Mouse (Mus musculus) neural tube, embryonic 10.5 days (tissue): Measurements from ENCODE around the gene Pgam2.

Experiments
- DNase-seq: peaks from one replicate; pipeline ENCODE4 v3.0.0-alpha.2; 2017; ENCODE audit warnings: low spot score; ENCODE audit errors: extremely low spot score

Gene Pgam2

DNA sequence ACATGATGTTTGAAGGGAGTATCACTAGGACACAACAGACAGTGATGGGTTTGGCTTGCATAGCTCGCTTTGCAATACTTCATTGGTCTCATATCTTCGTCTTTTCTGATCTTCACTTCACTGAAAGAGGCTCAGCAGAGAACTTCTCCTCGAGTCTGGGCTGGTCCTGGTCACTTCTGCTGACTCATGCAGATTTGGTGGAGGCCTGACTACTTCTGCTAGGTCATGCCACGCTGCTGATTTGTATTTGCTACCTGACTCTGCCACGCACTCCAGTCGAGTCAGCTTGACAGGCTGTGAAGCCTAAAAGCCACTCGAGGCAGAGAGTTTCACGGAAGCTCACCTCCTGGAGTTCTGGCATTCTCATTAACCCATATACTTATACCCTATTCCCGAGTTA lies 4.4 kb upstream of the Pgam2 start:
- DNase-seq = no peak

DNA sequence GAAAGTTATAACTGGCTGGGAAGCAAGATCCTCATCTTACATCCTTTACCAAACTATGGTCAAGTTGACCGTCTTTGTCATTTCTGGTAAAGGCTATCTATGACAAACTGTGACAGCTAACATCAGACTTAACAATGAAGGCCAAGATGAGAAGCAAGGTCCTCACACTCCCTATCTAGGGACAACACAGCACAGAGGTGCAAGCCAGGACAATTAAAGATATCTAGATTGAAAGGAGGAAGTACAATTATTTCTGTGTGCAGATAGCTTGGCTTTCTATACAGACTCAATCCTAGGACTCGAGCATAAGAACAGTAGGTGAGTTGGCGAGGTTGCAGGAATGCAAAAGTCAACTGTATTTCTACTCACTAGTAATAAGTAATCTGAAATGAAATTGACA lies 2.2 kb upstream of the Pgam2 start:
- DNase-seq = no peak

DNA sequence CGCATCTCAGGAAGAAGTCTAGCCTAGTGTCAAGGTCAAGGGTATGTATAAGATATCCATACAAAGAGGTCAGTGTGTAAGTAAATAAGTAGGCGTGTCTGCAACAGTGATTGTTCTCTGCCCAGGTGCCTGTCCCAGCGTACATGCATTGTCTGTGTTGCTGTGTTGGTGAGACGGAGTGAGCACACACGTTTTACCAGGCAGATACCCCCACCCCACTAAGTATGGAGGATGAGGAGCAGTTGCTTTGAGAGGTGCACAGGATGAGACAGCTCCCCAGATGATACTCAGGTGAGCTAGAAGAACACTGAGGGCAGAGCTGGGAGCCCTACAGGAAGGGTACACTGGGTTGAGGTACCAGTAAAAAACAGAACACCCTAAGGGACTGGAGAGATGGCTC lies 641 bp upstream of the Pgam2 start:
- DNase-seq = no peak

DNA sequence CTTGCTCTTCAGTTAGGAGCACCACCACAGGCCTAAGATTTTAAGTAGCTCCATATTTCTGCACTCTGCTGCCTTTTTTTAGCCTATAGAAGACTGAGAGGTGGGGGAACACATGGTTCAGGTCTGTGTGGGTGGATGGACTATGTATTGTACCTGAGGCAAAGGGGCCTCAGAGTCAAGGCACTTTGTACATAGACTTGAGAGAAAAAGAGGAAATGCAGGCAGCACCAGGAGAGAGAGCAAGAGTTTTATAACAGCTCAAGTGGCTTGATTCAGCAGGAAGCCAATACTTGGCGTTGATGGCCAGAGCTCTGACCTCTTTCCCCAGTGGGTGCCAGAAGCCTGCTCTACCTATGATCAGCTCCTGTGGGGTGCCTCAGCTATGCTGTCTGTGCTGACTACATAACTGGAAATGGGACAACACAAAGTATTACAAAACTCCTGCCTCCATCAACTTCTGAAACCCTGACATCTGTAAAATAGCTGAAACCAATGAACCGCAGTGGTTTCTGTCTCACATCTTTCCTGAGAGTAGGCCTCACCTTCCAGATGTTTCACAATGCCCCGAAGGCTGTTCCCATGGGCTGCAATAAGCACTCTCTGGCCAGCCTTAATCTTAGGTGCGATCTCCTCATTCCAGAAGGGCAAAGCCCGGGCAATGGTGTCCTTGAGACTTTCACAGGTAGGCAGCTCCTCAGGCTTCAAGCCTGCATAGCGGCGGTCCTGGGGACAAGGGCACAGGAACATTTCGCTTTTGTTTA lies 896 bp downstream of the Pgam2 start:
- DNase-seq = no peak

DNA sequence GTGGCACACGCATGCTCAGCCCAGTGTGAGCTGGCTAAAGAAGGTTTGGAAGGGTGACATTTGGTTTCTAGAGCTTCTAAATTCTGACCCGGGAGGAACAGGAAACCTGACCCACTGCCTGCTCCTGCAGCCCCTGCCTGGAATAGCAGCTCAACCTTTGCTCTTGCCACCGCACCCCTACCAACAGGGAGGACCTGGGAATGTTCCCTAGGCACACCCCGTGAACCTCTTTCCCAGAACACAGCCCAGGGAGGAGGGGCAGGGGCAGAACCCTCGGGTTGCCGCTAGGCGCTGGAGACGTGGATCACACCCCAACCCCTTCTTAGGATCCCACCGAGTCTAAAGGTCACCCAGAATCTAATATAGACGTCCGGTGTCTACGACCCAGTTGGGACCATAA lies 1.5 kb downstream of the Pgam2 start:
- DNase-seq = no peak

DNA sequence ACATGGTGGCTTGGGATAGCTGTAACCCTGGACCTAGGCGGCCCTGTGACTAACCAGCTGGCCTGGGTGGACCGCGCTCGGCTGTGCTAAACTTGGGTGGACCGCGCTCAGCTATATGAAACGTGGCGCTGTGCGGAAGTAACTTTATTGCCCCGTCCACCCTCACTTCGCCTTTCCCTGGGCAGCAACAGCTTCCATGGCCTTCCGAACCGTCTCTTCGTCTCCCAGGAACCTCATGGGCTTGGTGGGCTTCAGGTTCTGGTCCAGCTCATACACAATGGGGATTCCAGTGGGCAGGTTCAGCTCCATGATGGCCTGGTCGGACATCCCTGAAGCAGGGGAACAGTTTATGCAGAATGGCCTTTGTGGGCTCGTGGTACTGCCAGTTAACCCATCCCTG lies 2.0 kb downstream of the Pgam2 start:
- DNase-seq = no peak

DNA sequence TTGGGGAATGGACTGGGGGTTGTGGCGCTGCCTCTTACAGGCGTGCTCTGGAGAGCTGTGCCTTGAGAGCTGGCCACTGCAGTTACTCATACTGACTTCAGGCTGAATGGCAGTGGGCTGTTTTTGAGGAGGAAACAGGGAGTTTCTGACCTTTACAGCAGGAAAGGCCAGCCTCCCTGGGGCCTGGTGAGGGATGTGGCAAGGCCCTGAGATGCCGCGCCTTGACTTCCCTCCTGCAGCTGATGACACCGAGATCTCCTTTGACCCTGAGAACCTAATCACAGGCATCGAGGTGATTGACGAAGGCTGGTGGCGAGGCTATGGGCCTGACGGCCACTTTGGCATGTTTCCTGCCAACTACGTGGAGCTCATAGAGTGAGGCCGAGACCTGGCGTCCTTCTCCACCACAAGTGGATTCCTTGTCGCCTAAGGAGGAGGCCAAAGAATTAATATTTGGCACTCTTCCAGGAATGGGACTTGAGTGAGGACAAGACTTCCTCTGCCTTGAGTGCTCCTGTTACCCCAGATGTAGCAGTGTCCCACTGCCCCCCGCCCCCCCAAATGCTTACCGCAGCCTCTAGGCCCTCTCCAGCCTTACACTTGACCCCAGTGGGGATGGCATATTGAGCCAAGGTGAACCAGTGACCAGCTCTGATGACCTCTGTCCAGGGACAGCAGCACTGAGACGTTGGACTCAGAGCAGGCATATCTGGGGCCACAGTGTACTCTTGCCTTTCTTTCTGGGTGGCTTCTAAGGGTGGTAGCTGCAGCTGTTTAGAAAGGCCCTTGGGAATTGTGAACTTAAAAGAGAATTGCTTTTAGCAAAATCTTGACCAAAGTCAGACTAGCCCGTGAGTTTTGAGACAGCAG lies 3.7 kb downstream of the Pgam2 start:
- DNase-seq = no peak

DNA sequence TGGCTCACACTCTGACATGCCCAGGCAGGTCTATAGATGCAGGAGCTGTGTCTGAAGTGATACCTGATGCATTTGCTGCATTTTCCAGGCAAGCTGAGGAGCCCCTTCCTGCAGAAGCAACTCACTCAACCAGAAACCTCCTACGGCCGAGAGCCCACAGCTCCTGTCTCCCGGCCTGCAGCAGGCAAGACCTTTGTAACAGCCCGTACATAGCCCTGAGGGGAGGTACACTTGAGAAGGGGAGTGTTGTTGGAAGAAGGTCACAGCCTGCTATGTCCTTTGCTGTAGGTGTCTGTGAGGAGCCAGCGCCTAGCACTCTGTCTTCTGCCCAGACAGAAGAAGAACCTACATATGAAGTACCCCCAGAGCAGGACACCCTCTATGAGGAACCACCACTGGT lies 5.6 kb downstream of the Pgam2 start:
- no peak for DNase-seq

DNA sequence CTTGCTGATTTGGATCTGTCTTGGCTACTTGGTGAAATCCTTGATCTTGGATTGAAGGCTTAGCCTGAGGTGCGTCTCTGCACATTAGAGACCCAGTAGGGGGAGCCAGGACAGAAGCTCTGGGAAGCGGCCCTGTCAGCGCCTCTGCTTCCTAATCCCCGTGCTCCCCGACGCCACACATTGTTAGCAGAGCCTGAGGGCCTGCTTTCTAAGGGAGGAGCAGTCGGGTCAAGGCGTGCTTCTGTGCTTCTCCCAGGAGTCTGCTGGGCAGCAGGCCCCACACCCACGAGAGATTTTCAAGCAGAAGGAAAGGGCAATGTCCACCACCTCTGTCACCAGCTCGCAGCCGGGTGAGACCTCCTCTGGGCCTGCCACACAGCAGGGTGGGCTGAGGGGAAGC lies 6.2 kb downstream of the Pgam2 start:
- no peak for DNase-seq

DNA sequence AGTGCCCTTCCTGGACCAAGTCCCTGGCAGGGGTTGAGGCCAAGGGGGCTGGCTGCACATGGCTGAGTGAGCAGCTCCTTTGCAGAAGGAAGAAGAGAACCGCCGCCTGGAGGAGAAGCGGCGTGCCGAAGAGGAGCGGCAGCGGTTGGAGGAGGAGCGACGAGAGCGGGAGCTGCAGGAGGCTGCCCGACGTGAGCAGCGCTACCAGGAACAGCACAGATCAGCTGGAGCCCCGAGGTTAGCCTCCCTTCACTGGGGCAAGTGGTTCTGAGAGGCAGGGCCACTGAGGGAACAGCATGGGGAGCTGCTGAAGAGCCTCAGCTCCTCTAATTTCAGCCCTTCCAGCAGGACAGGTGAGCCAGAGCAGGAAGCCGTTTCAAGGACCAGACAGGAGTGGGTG lies 6.6 kb downstream of the Pgam2 start:
- no peak for DNase-seq

DNA sequence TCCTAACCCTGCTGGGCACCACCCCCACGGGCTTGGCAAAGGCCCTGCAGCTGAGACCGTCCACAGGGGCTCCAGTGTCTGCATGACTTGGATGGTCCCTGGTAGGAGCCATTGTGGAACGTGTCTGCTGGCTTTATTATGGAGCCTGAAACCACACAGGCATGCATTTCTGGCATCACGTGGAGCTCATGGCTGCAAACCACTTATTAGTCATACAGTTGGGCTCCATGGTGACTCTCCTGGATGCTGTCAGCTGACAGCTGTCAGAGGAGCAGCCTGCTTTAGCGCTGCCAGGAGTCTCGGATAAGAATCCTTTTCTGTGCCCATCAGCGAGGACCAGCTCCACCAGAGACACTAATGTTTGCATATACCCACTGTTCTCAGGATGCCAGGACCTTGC lies 7.8 kb downstream of the Pgam2 start:
- DNase-seq = no peak

DNA sequence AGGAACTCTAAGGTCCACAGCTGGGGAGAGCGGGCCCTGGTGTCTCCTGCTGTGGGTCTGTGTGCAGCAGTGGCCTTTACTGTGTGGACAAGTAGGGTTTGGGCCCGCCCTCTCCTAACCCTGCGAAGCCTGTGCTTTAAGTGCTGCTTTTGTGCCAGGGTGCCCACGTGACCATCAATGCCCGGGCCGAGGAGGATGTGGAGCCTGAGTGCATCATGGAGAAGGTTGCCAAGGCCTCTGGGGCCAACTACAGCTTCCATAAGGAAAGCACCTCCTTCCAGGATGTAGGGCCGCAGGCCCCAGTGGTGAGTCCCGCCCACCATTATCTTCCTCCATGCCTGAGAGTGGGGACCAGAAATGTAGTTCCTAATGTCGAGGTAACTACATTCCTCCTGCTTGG lies 8.2 kb downstream of the Pgam2 start:
- no peak for DNase-seq

DNA sequence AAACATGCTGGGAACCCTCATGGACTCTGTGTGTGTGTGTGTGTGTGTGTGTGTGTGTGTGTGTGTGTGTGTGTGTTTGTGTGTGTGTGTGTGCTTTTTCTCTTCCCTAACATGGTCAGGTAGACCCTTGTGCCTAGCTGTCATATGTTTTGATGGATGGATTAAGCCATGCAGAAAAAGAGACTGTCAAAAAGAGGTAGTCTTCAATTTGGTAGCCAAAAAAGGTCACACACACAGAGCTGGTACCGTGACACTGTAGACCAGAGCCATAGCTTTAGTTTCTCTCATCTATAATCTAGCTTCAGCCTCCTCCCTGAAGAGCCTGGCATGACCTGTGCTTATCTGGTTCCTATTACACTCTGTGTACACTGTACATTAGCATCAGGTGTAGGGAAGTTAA lies 13.1 kb downstream of the Pgam2 start:
- no peak for DNase-seq

DNA sequence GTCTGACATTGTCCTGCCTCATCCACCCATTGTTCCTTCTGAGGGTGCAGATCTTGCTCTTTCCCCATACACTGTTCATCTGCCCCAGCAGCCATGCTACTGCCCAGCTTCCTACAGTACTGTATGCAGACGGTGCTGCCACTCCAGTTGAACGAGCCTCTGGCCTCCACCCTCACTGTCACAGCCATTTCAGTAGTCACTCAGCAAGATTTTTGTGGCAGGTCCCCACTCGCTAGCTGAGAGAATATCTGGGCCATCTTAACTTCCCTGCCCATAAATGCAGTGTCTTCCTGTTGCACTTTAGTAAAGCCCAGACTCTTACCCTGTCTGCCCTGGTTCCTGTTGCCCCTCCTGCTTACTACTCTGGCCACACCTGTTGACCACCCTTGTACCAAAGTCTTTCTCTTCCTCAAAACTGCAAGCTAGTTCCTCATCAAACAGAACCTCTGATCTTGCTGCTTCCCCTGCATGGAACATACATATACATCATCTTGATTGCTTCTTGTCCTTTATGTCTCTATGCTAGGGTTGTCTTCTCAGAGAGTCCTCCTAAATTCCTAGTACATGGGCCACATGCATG lies 13.7 kb downstream of the Pgam2 start:
- DNase-seq = no peak

DNA sequence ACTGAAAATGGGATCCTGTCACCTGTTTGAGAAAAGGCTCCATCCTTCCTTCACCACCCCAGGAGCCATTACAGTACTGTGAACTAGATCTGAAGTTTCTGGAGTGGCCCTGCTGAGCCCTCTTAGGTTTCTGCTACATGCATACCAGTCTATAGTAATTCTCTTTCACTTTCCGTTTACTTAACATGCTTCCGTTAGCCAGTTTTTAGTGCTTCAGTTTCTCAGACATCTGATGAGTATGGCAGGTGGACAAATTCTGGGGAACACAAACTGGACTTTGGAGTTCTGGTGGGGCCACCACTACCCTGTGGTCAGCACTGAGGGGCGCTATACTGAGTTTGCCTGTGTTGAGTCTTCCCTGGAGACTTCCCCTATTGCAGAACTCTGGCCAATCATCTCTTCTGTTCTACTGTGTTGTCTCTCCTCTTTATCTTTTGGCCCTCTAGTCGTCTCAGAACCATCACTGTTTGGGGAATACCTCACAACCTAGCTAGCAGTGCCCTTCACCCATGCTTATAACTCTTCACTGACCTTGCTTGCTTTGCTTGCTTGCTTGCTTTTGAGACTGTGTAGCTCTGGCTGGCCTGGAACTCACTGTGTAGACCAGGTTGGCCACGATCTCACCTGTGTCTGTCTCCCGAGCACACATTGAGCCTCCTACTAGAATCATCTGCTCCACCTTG lies 14.3 kb downstream of the Pgam2 start:
- DNase-seq = no peak

DNA sequence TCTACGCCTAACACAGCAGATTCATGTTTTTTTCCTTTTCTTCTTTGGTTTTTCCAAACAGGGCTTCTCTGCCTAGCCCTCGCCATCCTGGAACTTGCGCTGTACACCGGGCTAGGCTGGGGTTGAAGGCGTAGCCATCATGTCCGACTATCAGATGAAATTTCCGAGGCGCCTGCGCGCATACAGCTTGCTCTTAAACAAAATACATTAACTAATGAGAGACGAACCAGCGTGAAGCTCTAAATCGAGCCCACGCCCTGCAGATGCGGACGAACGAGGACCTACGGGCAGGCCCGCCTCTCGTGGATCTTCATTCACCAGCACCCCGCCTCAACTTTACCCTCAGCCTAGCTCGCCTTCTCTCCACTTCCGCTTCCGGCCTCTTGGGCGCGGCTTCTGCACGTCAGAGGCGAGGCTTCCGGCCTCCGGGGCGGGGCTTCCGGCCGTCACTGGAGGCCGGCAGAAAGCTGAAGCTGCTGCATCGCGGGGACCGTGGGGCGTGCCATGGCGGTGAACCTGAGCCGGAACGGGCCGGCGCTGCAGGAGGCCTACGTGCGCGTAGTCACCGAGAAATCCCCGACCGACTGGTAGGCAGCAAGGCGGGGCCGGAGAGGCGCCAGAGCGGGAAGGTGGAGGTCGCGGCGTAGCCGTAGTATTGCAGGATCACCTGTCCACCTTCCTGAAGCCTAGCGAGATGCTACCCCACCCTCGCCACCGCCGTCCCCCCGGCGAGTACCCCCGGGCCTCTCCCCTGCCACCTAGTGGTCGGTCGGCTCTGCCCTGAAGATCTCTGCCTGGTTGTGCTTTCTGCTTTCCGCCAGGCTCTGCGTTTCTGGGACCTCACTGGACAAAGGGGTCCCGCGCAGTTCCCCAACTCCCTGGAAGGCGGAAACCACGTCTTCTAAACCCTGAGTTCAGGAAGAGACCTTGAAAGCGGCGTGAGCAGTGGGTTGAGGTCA lies 15.2 kb downstream of the Pgam2 start, which contains the start of gene Dbnl:
Dbnl (plus strand) TSS at position 433 of the 959 bp plus-strand sequence.
- peak; percentile 95 for DNase-seq

DNA sequence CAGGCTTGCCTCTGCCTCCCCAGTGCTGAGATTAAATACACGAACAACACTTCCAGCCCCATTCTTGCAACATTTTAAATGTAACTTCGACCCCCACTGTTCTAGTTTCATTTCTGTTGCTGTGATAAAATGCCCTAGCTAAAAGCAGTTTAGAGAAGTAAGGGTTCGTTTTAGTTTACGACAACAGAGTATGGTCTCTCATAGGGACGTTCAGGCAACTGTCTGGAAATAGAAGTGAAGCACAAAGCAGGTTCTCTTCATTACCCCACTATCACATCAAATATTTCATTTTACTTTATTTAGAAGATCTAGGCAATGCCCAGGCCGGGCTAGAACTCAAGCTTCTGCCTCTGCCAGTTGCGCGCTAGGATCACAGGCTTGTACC lies 15.9 kb downstream of the Pgam2 start:
- no peak for DNase-seq

DNA sequence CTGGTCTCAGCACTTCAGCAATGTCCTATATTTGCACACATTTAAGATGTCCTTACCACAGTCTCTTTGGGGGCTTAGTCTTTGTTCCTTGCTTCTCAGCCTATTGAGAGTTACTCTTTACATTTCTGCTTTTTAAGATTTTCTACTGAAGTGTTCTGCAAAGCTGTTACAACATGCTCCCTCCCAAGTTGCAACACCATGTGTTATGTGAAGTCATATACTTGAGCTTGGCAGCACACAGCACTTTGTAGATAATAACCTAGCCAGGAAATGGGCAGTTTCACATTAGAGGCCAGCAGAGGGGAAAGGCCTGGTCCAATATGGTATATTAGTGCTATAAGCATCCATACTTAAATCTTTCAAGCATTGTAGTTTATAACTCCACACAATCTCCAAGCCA lies 17.8 kb downstream of the Pgam2 start:
- DNase-seq = no peak

DNA sequence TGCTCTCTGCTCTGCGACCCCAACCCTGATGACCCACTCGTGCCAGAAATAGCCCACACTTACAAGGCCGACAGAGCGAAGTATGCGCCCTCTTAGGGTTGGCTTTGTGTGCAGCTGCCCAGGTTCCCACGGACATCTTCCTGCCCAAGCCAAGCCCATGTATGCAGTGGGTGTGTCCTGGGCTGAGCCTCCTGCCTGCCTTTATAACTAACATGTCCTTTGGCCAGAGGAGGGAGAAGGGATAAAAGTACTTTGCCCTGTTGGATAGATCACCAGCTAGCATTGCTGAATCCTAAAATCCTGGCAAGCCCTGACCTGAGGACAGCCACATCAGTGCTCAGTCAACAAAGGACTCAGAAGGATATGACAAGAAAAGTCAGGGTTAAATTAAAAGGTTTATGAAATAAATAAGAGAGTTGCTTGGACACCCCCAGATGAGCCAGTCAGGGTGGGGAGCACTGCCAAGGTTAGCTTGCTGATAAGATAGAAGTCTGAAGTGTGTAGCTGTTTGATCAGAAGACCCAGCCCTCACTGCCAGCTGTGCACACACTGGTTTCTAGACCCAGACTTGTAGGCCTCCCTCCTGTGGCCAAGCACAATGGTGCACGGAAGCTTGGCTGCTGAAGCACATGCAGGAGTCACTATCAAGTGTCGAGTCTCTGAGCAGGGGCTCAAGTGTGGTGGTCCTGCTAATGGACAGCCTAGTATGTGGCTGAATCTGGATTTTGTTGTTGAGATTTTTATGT lies 21.2 kb downstream of the Pgam2 start:
- no peak for DNase-seq

DNA sequence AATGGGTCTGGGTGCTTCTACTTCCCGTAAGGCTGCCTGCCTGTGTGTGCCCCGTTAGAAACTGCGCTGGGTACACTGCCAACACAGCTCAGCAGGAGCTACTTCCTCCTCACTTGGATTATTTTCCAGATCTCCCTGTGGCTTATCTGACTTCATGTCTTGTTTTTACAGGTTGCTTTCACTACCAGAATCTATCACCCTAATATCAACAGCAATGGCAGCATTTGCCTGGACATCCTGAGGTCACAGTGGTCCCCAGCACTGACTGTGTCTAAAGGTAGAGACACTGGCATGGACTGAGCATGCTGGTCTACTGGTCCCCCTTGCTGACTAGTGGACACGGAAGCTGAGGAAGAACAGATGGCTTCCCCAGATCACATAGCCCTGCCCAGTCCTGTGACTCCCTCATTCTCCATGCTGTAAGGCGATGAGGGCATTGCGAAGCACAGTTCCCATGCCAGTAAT lies 23.5 kb downstream of the Pgam2 start:
- no peak for DNase-seq
